Mouse (Mus musculus): ENCODE measurements at regions not wholly inside any gene's neighbourhood (a gene's known extent, or its start where the extent isn't known, plus 50 kb on each side); places are given as distances from the start of the nearest gene placed in this dataset.

- Histone ChIP-seq H3K9me3 (ENCODE audit: low read length) (no peaks in the 10 kb centered on the region), H3K4me2 (replicated peaks; ENCODE audit: low read depth, low read length) (no peak overlapping the region), H3K27me3 (replicated peaks; ENCODE audit: insufficient read depth, low read length) (no peaks in the 10 kb centered on the region), H3K36me3 (ENCODE audit: insufficient read depth, low read length) (no peaks in the 10 kb centered on the region), H3K4me1 (ENCODE audit: insufficient read depth, low read depth, low read length) (no peaks in the 10 kb centered on the region), H3K4me3 (ENCODE audit: low read depth, low read length) (no peak overlapping the region), H3K9ac (replicated peaks; ENCODE audit: low read depth) (no peak overlapping the region), H3K27ac (ENCODE audit: low read length) (no peak overlapping the region)
- no peak for DNase-seq (ENCODE audit: low spot score)
- no peak for TF ChIP-seq CTCF (IDR thresholded peaks at IDR 0.05)
- TF ChIP-seq EP300 (IDR thresholded peaks at IDR 0.05), result no peak
- no peak for ATAC-seq
- 65% methylated on average over 3 of the region's 3 CpGs for WGBS
Measured at GRCm38 (mm10) chr6:51663178-51663577, 139.5 kb downstream of the Snx10 start.

- no peak overlapping the region for H3K27ac ChIP-seq (ENCODE audit: low read length)
- no peak overlapping the region for H3K4me2 ChIP-seq (replicated peaks; ENCODE audit: low read depth, low read length)
- ATAC-seq, result no peak
- WGBS, result 93% methylated on average over 5 of the region's 5 CpGs
- H3K9me3 ChIP-seq (ENCODE audit: low read length), result no peaks in the 10 kb centered on the region
- no peaks in the 10 kb centered on the region for H3K36me3 ChIP-seq (ENCODE audit: insufficient read depth, low read length)
- no peak overlapping the region for H3K4me3 ChIP-seq (ENCODE audit: low read depth, low read length)
- H3K9ac ChIP-seq (replicated peaks; ENCODE audit: low read depth), result no peak overlapping the region
- no peak for TF ChIP-seq EP300 (IDR thresholded peaks at IDR 0.05)
- no peak for TF ChIP-seq CTCF (IDR thresholded peaks at IDR 0.05)
- H3K4me1 ChIP-seq (ENCODE audit: insufficient read depth, low read depth, low read length), result no peaks in the 10 kb centered on the region
- no peak for DNase-seq (ENCODE audit: low spot score)
- H3K27me3 ChIP-seq (replicated peaks; ENCODE audit: insufficient read depth, low read length), result no peaks in the 10 kb centered on the region
Measured at GRCm38 (mm10) chr6:51664049-51664448, 140.3 kb downstream of the Snx10 start.

GRCm38 (mm10) chr6:51667022-51667421 is 143.3 kb downstream of the Snx10 start:
- no peaks in the 10 kb centered on the region for H3K27me3 ChIP-seq (replicated peaks; ENCODE audit: insufficient read depth, low read length)
- H3K36me3 ChIP-seq (ENCODE audit: insufficient read depth, low read length), result no peaks in the 10 kb centered on the region
- H3K4me3 ChIP-seq (ENCODE audit: low read depth, low read length), result no peak overlapping the region
- no peaks in the 10 kb centered on the region for H3K9me3 ChIP-seq (ENCODE audit: low read length)
- no peaks in the 10 kb centered on the region for H3K4me1 ChIP-seq (ENCODE audit: insufficient read depth, low read depth, low read length)
- ATAC-seq (no peak), DNase-seq (ENCODE audit: low spot score) (no peak)
- WGBS, result 27% methylated on average over 3 of the region's 3 CpGs
- H3K4me2 ChIP-seq (replicated peaks; ENCODE audit: low read depth, low read length), result no peak overlapping the region
- no peak overlapping the region for H3K27ac ChIP-seq (ENCODE audit: low read length)
- no peak overlapping the region for H3K9ac ChIP-seq (replicated peaks; ENCODE audit: low read depth)
- no peak for TF ChIP-seq EP300 (IDR thresholded peaks at IDR 0.05)
- no peak for TF ChIP-seq CTCF (IDR thresholded peaks at IDR 0.05)

- no peak for DNase-seq (ENCODE audit: low spot score)
- no peak for TF ChIP-seq EP300 (IDR thresholded peaks at IDR 0.05)
- TF ChIP-seq CTCF (IDR thresholded peaks at IDR 0.05), result no peak
- ATAC-seq, result no peak
- WGBS, result 82% methylated on average over 13 of the region's 13 CpGs
- Histone ChIP-seq H3K27me3 (replicated peaks; ENCODE audit: insufficient read depth, low read length) (no peaks in the 10 kb centered on the region), H3K4me3 (ENCODE audit: low read depth, low read length) (no peak overlapping the region), H3K36me3 (ENCODE audit: insufficient read depth, low read length) (no peaks in the 10 kb centered on the region), H3K9me3 (ENCODE audit: low read length) (no peaks in the 10 kb centered on the region), H3K9ac (replicated peaks; ENCODE audit: low read depth) (no peak overlapping the region), H3K27ac (ENCODE audit: low read length) (no peak overlapping the region), H3K4me2 (replicated peaks; ENCODE audit: low read depth, low read length) (no peak overlapping the region), H3K4me1 (ENCODE audit: insufficient read depth, low read depth, low read length) (no peaks in the 10 kb centered on the region)
Measured at GRCm38 (mm10) chr6:51675342-51675945, 151.7 kb downstream of the Snx10 start.

- TF ChIP-seq EP300 (IDR thresholded peaks at IDR 0.05), result no peak
- no peak for TF ChIP-seq CTCF (IDR thresholded peaks at IDR 0.05)
- no peak for DNase-seq (ENCODE audit: low spot score)
Measured at GRCm38 (mm10) chr6:51677162-51677996, 153.7 kb downstream of the Snx10 start.

GRCm38 (mm10) chr6:51678743-51679142 is 155.0 kb downstream of the Snx10 start:
- TF ChIP-seq EP300 (IDR thresholded peaks at IDR 0.05) (no peak), CTCF (IDR thresholded peaks at IDR 0.05) (no peak)
- H3K4me1 ChIP-seq (ENCODE audit: insufficient read depth, low read depth, low read length), result no peaks in the 10 kb centered on the region
- ATAC-seq (no peak), DNase-seq (ENCODE audit: low spot score) (no peak)
- H3K4me2 ChIP-seq (replicated peaks; ENCODE audit: low read depth, low read length), result no peak overlapping the region
- no peak overlapping the region for H3K27ac ChIP-seq (ENCODE audit: low read length)
- no peak overlapping the region for H3K4me3 ChIP-seq (ENCODE audit: low read depth, low read length)
- H3K36me3 ChIP-seq (ENCODE audit: insufficient read depth, low read length), result no peaks in the 10 kb centered on the region
- no peaks in the 10 kb centered on the region for H3K27me3 ChIP-seq (replicated peaks; ENCODE audit: insufficient read depth, low read length)
- 88% methylated on average over 3 of the region's 3 CpGs for WGBS
- H3K9ac ChIP-seq (replicated peaks; ENCODE audit: low read depth), result no peak overlapping the region
- H3K9me3 ChIP-seq (ENCODE audit: low read length), result no peaks in the 10 kb centered on the region

More at GRCm38 (mm10) chr6:51677162-51677996, 153.7 kb downstream of the Snx10 start:
- 52% methylated on average over 12 of the region's 12 CpGs for WGBS
- no peak overlapping the region for H3K4me3 ChIP-seq (ENCODE audit: low read depth, low read length)
- no peaks in the 10 kb centered on the region for H3K27me3 ChIP-seq (replicated peaks; ENCODE audit: insufficient read depth, low read length)
- H3K36me3 ChIP-seq (ENCODE audit: insufficient read depth, low read length), result no peaks in the 10 kb centered on the region
- no peak overlapping the region for H3K27ac ChIP-seq (ENCODE audit: low read length)
- no peak for ATAC-seq
- no peaks in the 10 kb centered on the region for H3K9me3 ChIP-seq (ENCODE audit: low read length)
- H3K9ac ChIP-seq (replicated peaks; ENCODE audit: low read depth), result no peak overlapping the region
- H3K4me2 ChIP-seq (replicated peaks; ENCODE audit: low read depth, low read length), result no peak overlapping the region
- H3K4me1 ChIP-seq (ENCODE audit: insufficient read depth, low read depth, low read length), result no peaks in the 10 kb centered on the region
